Mouse (Mus musculus) liver, postnatal 0 days (tissue): ENCODE data around the gene Gnl1.

Source experiments
- CTCF ChIP-seq: sonication (generic); IDR thresholded peaks from 2 replicates; pipeline ENCODE4 v1.5.1; 2016; ENCODE audit warnings: antibody characterized with exemption, low read depth
- EP300 ChIP-seq: IDR thresholded peaks from 2 replicates; pipeline ENCODE4 v1.6.1; 2016; ENCODE audit warnings: antibody characterized with exemption, low read depth, mild to moderate bottlenecking

DNA sequence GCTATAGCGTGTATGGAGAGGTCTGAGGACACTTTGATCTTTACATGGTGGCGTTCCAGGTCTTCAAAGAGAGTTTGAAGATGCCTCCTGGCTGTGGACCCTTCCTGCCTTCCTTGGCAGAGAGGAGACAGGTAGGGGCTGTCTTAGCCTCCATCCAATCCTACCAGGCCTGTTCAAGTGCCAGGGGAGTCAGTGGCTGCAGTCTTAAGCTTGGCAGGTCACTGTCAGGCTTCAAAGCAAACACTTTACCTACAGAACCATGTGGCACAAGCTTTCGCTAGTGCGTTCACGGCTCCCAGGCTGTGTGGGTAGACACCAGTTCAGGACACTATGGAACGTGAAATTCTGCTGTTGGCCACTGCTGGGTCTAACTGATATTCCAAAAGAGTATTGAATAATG lies 43.3 kb downstream of the Gnl1 start:
- TF ChIP-seq CTCF (no peak), EP300 (no peak)
